Mouse (Mus musculus): ENCODE measurements around the gene Brf1. TPM values are rescaled to one million over a fixed set of nuclear protein-coding genes. Genes with fewer than 3 reads are reported as not detected.
A peak's percentile ranks its signal among the peaks of the same experiment; 100 is the strongest.

The Brf1 gene
- total RNA-seq, 4 experiments from 2014 or later: 22.9 to 28.1 (median 24.6) TPM

- DNase-seq (ENCODE audit: low spot score): no peak
These were observed 17.0 kb upstream of the Brf1 start for GRCm38 (mm10) chr12:113017429-113017984.

GRCm38 (mm10) chr12:113016976-113017375 is 16.5 kb upstream of the Brf1 start:
- DNase-seq (ENCODE audit: low spot score): no peak

- no peak for DNase-seq (ENCODE audit: low spot score)
These were observed 15.5 kb upstream of the Brf1 start for GRCm38 (mm10) chr12:113015956-113016355.

- DNase-seq (ENCODE audit: low spot score): no peak
These were observed 14.4 kb upstream of the Brf1 start for GRCm38 (mm10) chr12:113014561-113015556.

GRCm38 (mm10) chr12:113013604-113014558 is 13.4 kb upstream of the Brf1 start, which contains the start of gene Pacs2:
Gene Pacs2, plus strand, starts transcription at chr12:113014508.
- peak; percentile 88 for DNase-seq (ENCODE audit: low spot score)

- DNase-seq (ENCODE audit: low spot score): no peak
These were observed 12.6 kb upstream of the Brf1 start for GRCm38 (mm10) chr12:113013021-113013491.

GRCm38 (mm10) chr12:113012443-113012842 is 11.9 kb upstream of the Brf1 start:
- DNase-seq (ENCODE audit: low spot score): no peak

GRCm38 (mm10) chr12:113011702-113012360 is 11.3 kb upstream of the Brf1 start:
- DNase-seq (ENCODE audit: low spot score): no peak

- DNase-seq (ENCODE audit: low spot score): no peak
These were observed 4.5 kb upstream of the Brf1 start for GRCm38 (mm10) chr12:113004993-113005392.

- DNase-seq (ENCODE audit: low spot score): no peak
These were observed 3.5 kb upstream of the Brf1 start for GRCm38 (mm10) chr12:113004011-113004410.

GRCm38 (mm10) chr12:113002667-113003066 is 2.2 kb upstream of the Brf1 start:
- no peak for DNase-seq (ENCODE audit: low spot score)

- DNase-seq (ENCODE audit: low spot score): no peak
These were observed 600 bp upstream of the Brf1 start for GRCm38 (mm10) chr12:113001133-113001474.

GRCm38 (mm10) chr12:112999569-113000293 is 773 bp downstream of the Brf1 start:
- peak; percentile 24 for DNase-seq (ENCODE audit: low spot score)

- DNase-seq (ENCODE audit: low spot score): no peak
These were observed 6.4 kb downstream of the Brf1 start for GRCm38 (mm10) chr12:112994153-112994552.

- no peak for DNase-seq (ENCODE audit: low spot score)
These were observed 9.1 kb downstream of the Brf1 start for GRCm38 (mm10) chr12:112991444-112991843.

- no peak for DNase-seq (ENCODE audit: low spot score)
These were observed 9.6 kb downstream of the Brf1 start for GRCm38 (mm10) chr12:112990706-112991405.

- no peak for DNase-seq (ENCODE audit: low spot score)
These were observed 12.6 kb downstream of the Brf1 start for GRCm38 (mm10) chr12:112987877-112988276.

GRCm38 (mm10) chr12:112985346-112985745 is 15.2 kb downstream of the Brf1 start:
- DNase-seq (ENCODE audit: low spot score): no peak

GRCm38 (mm10) chr12:112982031-112982430 is 18.5 kb downstream of the Brf1 start:
- no peak for DNase-seq (ENCODE audit: low spot score)

- no peak for DNase-seq (ENCODE audit: low spot score)
These were observed 23.3 kb downstream of the Brf1 start for GRCm38 (mm10) chr12:112977156-112977555.

All from heart, adult 8-10 months (tissue).